Mouse (Mus musculus): Measurements from ENCODE around the gene Ppp1r13b.

Gene Ppp1r13b

DNA sequence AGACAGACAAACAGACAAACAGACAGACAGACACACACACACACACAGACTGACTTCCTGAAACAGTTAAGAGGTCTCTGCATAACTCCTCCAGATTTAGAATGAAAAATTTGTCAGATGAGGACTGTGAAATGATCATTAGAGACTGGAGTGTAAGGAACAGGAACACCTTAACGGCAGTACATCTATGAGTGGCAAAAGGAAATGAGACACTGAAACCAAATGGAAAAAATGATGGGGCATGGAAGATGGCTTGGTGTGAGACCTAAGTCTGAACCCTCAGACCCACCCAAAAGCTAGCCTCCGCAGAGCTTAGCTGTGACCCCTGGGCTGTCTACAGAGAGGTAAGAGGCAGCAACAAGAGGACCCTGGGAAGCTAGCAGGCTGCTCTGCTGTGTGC lies 52.5 kb downstream of the Ppp1r13b start:
- CTCF ChIA-PET, result interaction anchor here in 1 of 4 experiments (0.7 to 1.3 kb wide), 2 partner anchors 89 to 103 kb away, joined by 3 read pairs; no protein-coding TSS in a partner anchor
- POLR2A ChIA-PET, result no interaction called here

DNA sequence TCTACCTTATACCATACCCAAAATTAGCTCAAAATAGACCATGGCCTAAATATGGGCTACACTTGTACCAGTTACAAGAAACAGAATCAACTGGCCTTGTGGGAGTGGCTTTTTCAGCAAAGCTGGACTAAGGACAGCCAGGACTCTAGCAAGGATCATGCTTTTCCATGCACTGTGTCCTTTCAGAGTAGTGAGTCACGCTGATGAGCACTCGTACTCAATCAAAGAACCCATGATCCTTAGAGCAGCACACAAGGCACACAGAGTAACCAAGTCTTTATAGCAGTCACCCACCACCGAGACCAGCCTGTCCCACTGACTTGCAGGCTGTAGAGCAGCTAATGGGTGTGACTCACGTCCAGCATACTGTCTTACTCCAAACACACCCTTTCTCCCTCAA lies 54.4 kb downstream of the Ppp1r13b start:
- POLR2A ChIA-PET, result interaction anchor here in 2 of 4 experiments (0.5 to 1.4 kb wide), 5 partner anchors 55 to 811 kb away, joined by 3 to 4 read pairs (median 3); partner anchors contain the start of gene Atp5mpl (in 1 of the 2)
- CTCF ChIA-PET, result interaction anchor here (0.7 to 1.7 kb wide), 7 partner anchors 36 to 158 kb away, joined by 3 to 6 read pairs (median 4); no protein-coding TSS in a partner anchor

- ChIA-PET CTCF (interaction anchor here (0.6 to 1.7 kb wide), 8 partner anchors 36 to 157 kb away, joined by 3 to 6 read pairs (median 4); no protein-coding TSS in a partner anchor), POLR2A (interaction anchor here in 2 of 4 experiments (0.5 to 1.4 kb wide), 6 partner anchors 114 to 279 kb away, joined by 3 read pairs; partner anchors contain the start of genes Atp5mpl (in 1 of the 2) and Mark3 (in 1 of the 2))
These were observed 54.9 kb downstream of the Ppp1r13b start for GRCm38 (mm10) chr12:111853011-111853436.

DNA sequence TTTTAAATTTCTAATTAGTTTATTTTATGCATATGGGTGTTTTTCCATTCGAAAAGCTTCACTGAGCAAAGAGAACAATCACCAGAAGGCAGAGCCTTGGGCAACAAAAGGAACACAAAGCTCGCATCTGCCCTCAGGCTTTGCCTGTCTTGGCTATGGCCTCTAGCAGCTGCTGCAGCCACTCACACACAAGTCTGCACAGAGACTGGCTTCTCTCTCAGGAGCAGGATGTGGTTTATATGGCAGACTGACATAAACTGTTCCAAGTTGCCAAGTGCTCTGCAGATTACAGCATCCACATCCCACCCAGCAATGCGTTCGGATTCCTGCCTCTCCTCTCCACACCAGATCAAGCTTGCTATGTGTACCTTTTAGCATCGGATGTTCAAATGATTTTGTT lies 56.2 kb downstream of the Ppp1r13b start:
- CTCF ChIA-PET, result interaction anchor here in 3 of 4 experiments (0.6 to 1.7 kb wide), 14 partner anchors 10 to 522 kb away, joined by 3 to 8 read pairs (median 4); no protein-coding TSS in a partner anchor
- POLR2A ChIA-PET, result interaction anchor here in 2 of 4 experiments (0.6 to 1.5 kb wide), 10 partner anchors 18 to 778 kb away, joined by 3 to 5 read pairs (median 3); partner anchors contain the start of genes Xrcc3 (in 1 of the 2) and Zfyve21 (in 1 of the 2)

DNA sequence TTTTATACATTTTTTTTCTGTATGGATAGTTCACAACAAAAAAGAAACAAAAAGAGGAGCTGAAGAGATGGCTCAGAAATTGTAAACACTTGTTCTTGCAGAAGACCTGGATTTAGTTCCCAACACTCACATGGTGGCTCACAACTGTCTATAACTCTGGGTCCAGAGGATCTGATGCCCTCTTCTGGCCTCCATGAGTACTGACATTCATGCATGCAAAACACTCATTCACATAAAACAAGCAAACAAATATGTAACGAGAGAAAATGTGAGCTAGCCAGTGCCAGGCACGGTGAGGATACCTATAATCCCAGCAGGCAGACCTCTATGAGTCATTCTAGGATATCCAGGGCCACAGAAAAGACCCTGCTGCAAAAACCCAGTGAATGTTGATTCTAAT lies 56.7 kb downstream of the Ppp1r13b start:
- CTCF ChIA-PET, result interaction anchor here (0.6 to 1.7 kb wide), 15 partner anchors 9 to 521 kb away, joined by 3 to 8 read pairs (median 3); no protein-coding TSS in a partner anchor

DNA sequence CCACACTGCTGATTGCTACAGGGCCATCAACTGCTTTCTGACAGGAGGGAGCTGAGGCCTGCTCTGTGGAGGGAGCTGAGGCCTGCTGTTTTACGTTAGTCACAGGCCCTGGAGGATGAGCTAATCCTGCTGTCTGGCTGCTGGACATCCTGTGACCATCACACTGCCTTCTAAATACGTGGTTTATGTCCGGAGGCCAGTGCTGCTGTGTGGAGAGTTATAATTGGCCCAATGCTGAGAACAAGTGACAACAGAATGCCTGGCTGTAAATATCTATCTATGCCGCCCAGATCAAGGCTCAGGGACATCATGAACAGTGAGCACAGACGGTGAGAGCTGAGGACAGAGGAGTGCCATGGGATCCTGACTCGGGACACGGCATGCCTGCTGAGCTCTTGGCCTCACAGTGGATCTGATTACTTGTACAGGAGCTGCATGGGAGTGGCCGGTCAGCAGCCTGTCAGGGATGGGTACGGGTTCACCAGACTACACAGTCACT lies 59.6 kb downstream of the Ppp1r13b start:
- POLR2A ChIA-PET, result interaction anchor here in 2 of 4 experiments (0.8 to 2.2 kb wide), 3 partner anchors 30 to 176 kb away, joined by 3 to 5 read pairs (median 3); partner anchors contain the start of genes Xrcc3 (in 1 of the 2) and Zfyve21 (in 1 of the 2)
- CTCF ChIA-PET, result interaction anchor here in 2 of 4 experiments (0.6 to 1.0 kb wide), 2 partner anchors 29 to 109 kb away, joined by 4 to 5 read pairs; no protein-coding TSS in a partner anchor

More for the DNA sequence above, 56.7 kb downstream of the Ppp1r13b start:
- POLR2A ChIA-PET, result interaction anchor here in 1 of 4 experiments (0.6 to 1.5 kb wide), 9 partner anchors 8 to 779 kb away, joined by 3 to 5 read pairs (median 3); partner anchors contain the start of genes Xrcc3 and Zfyve21

DNA sequence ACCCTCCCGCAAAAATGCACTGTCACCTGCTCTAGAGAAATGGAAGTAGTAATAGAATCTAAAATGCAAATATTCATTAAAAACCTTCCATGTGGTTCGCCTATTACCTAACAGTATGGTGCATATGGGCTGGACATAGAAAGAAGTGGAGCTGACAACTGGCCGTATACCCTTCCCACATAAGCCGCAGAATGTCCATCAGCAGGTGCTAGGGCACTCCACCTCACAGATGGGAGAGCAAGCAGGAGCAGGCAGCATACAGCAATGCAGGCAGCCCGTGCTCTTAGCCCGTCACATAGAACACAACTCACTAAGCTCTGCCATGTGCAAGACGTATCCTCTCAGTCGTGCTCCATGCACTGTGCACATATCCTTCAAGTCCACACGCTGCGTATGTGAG lies 61.1 kb downstream of the Ppp1r13b start:
- CTCF ChIA-PET, result interaction anchor here in 2 of 4 experiments (0.5 to 0.7 kb wide), 3 partner anchors 69 to 141 kb away, joined by 3 to 5 read pairs (median 5); no protein-coding TSS in a partner anchor
- POLR2A ChIA-PET, result interaction anchor here in 1 of 4 experiments (0.7 kb wide), 1 partner anchor 53 kb away, joined by 3 read pairs; no protein-coding TSS in a partner anchor

- POLR2A ChIA-PET, result no interaction called here
- CTCF ChIA-PET, result no interaction called here
These were observed 62.0 kb downstream of the Ppp1r13b start for GRCm38 (mm10) chr12:111845953-111846352.

DNA sequence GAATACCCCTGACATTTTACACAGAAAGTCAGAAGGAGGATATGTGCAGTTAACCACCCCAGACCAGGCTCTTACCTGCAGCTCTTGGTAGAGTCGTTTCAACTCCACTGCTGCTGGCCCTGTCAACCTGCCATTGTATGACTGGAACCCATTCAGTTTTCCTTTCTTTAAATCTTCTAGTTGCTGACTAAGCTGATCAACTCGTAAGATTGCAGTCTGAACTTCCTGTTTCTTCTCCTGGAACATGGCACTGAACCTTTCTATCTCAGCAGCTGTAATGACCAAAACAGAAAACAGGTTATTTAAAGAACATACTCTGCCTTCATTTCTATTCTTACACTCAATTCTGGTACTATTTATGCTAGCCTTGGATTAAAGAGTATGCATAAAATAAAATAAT lies 64.4 kb downstream of the Ppp1r13b start:
- ChIA-PET CTCF (interaction anchor here in 1 of 4 experiments (0.6 kb wide), 1 partner anchor 38 kb away, joined by 3 read pairs; no protein-coding TSS in a partner anchor), POLR2A (interaction anchor here in 1 of 4 experiments (1.1 to 1.6 kb wide), 2 partner anchors 7 to 30 kb away, joined by 3 to 7 read pairs; partner anchors contain the start of genes Xrcc3 and Zfyve21)

DNA sequence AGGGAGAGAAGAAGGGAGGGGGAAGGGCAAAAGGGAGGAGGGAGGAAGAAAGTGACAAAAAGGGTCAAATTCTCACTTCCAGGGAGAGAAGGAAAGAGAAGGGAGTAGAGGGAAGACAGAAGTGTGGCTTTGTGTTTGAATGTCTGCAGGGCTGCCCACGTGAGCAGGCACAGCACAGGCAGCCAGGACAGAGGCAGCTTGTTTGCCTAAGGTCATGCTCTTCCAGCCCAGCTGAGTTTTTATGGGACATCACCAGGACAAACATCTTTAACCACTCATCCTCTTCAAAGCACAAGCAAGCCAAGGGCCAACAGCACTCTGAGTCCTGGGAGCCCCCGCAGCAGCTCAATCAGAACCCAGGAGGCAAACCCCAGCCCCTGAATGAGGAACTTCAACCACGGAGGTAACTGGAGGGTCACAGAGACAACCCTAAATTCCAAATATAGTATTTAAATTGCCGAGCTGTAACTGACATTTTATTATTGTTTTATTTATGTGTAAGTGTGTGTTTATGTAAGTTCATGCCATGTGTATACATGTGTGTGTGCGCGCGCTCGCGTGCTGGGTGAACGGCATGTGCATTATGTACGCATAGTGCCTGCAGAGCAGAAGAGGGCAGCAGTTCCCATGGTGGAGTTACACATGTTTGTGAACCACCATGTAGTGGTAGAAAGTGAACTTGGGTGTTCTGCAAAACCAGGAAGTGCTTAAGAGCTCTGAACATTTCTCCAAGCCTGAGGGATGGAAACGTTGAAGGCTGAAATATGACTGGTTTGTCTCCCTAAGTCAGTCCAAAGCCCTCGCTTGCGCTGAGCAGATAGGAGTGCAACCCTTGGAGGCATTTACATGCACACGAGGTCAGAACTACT lies 65.1 kb downstream of the Ppp1r13b start:
- POLR2A ChIA-PET, result interaction anchor here in 2 of 4 experiments (1.0 to 1.6 kb wide), 3 partner anchors 8 to 56 kb away, joined by 3 to 7 read pairs (median 3); partner anchors contain the start of genes Xrcc3 (in 1 of the 2) and Zfyve21 (in 1 of the 2)
- CTCF ChIA-PET, result interaction anchor here in 1 of 4 experiments (2.3 kb wide), 1 partner anchor 9 kb away, joined by 8 read pairs; no protein-coding TSS in a partner anchor

DNA sequence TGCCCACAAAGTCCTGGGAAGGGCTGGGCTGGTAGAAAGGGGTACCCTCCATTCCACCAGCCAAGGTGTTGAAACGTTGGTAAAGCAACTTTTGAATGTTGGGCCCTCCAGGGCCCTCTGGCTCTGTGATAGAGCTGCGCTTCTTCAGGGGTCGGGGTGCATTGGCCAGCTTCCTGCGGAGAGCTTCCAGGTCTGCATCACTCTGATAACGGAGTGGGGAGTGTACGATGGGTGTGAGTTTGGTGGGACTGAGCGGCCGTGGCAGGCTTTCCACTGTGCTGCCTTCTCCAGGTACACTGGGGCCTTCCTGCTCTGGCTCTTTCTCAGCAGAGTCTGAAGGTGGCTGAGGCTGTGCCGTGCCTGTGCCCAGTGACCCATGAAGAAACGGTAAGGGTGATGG lies 74.5 kb downstream of the Ppp1r13b start:
- ChIA-PET CTCF (interaction anchor here in 1 of 4 experiments (0.6 kb wide), 1 partner anchor 44 kb away, joined by 5 read pairs; no protein-coding TSS in a partner anchor), POLR2A (interaction anchor here in 2 of 4 experiments (0.8 to 1.7 kb wide), 9 partner anchors 8 to 46 kb away, joined by 3 to 5 read pairs (median 3); partner anchors contain the start of genes Zfyve21 (in 2 of the 2) and Xrcc3 (in 1 of the 2))

DNA sequence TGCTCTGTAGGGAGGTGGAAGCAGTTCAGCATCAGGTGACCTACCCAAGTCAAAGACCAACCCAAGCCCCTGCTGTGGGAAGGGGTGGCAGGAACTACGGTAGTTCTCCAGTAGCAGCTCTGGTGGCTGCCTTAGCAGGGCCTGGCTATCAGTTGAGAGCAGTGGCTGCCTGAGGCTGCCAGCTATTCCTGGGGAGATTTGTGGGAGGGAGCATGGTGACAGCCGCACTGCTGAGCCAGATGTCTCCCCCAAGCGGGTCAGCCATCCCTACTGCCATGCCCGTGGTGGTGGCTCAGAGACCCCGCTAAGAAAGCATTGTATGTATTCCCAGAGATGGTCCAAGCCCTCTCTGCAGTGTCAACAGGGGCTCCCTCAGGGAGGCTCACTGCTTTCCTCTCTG lies 75.3 kb downstream of the Ppp1r13b start:
- ChIA-PET POLR2A (interaction anchor here in 2 of 4 experiments (1.1 to 1.7 kb wide), 4 partner anchors 14 to 24 kb away, joined by 3 to 5 read pairs (median 3); no protein-coding TSS in a partner anchor), CTCF (interaction anchor here in 1 of 4 experiments (0.5 kb wide), 1 partner anchor 378 kb away, joined by 4 read pairs; no protein-coding TSS in a partner anchor)

DNA sequence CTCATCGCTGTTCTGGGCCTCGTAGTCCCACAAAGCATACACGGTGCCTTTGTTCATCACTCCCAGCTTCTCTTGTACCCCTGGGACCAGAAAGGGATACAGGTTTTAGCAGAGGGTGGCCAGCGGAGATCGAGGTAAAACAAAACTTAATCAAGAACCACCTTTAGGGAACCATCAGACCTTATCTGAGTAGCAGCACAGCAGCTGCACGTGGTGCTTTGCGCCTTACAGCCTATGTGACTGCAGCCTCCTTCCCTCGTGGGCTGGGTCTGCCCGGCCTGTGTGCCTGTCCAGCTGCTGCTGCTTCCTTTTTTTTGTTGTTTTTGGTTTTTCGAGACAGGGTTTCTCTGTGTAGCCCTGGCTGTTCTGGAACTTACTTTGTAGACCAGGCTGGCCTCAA lies 77.5 kb downstream of the Ppp1r13b start:
- CTCF ChIA-PET, result no interaction called here
- POLR2A ChIA-PET, result interaction anchor here in 3 of 4 experiments (0.7 to 2.3 kb wide), 8 partner anchors 12 to 135 kb away, joined by 3 to 14 read pairs (median 3); partner anchors contain the start of genes Xrcc3 (in 2 of the 3) and Zfyve21 (in 2 of the 3)

DNA sequence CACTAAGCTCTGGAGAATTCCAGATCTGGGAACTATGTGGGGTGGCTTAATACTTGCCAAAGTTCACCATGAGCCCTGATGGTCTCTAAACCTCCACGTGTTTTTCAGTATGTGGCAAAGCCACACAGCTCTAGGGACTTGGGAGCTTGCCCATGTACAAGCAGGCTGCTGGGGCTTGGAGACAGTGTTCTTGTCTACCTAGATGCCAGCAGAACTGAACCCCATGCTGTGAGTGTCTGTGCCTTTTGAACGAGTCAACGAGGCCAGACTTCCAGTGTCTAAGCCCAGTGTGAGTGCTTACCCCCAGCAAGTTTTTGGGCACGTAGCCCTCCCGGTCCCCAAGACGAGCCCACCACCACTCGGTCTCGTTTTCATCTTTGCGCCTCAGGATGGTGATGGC lies 78.0 kb downstream of the Ppp1r13b start:
- ChIA-PET CTCF (interaction anchor here in 1 of 4 experiments (1.3 kb wide), 1 partner anchor 129 kb away, joined by 3 read pairs; no protein-coding TSS in a partner anchor), POLR2A (interaction anchor here in 2 of 4 experiments (0.7 to 2.3 kb wide), 8 partner anchors 12 to 166 kb away, joined by 3 to 14 read pairs (median 3); partner anchors contain the start of genes Xrcc3 (in 2 of the 2) and Zfyve21 (in 2 of the 2))

- ChIA-PET POLR2A (interaction anchor here in 2 of 4 experiments (0.9 to 4.3 kb wide), 5 partner anchors 12 to 166 kb away, joined by 3 to 30 read pairs (median 3); partner anchors contain the start of genes Xrcc3 (in 1 of the 2) and Zfyve21 (in 1 of the 2)), CTCF (interaction anchor here in 1 of 4 experiments (1.3 kb wide), 1 partner anchor 129 kb away, joined by 3 read pairs; no protein-coding TSS in a partner anchor)
These were observed 78.5 kb downstream of the Ppp1r13b start for GRCm38 (mm10) chr12:111829447-111829846.

DNA sequence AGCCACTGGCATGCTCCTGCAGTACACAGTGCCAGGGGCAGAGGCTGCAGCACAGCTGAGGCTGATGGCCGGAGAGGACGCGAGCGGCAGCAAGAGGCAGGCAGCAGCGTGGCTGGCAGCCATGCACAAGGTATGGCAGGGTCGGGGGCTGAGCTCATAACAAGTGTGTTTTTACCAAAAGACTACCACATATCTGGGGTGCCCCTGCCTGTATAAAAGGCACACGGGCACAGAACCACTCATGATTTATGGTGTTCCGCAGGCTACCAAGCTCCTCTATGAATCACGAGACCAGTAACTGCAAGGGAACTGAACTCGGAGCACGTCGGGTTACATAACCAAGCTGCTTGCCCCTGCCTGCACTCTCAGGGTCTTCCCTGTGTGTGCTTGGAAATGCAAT lies 80.4 kb downstream of the Ppp1r13b start:
- CTCF ChIA-PET, result no interaction called here
- POLR2A ChIA-PET, result interaction anchor here in 3 of 4 experiments (0.7 to 4.3 kb wide), 7 partner anchors 10 to 96 kb away, joined by 3 to 30 read pairs (median 4); partner anchors contain the start of genes Xrcc3 (in 3 of the 3) and Zfyve21 (in 3 of the 3)

- CTCF ChIA-PET, result no interaction called here
These were observed 86.0 kb downstream of the Ppp1r13b start for GRCm38 (mm10) chr12:111821931-111822330.

More at GRCm38 (mm10) chr12:111821931-111822330, 86.0 kb downstream of the Ppp1r13b start:
- POLR2A ChIA-PET, result interaction anchor here in 2 of 4 experiments (0.9 to 3.0 kb wide), 3 partner anchors 8 to 110 kb away, joined by 3 to 22 read pairs (median 3); partner anchors contain the start of genes Xrcc3 (in 1 of the 2) and Zfyve21 (in 1 of the 2)

Measured in embryonic stem cell, embryonic (primary cell).